Comparison of ENCODE assay signal across 10 mouse cellular contexts in the genomic region with DNA sequence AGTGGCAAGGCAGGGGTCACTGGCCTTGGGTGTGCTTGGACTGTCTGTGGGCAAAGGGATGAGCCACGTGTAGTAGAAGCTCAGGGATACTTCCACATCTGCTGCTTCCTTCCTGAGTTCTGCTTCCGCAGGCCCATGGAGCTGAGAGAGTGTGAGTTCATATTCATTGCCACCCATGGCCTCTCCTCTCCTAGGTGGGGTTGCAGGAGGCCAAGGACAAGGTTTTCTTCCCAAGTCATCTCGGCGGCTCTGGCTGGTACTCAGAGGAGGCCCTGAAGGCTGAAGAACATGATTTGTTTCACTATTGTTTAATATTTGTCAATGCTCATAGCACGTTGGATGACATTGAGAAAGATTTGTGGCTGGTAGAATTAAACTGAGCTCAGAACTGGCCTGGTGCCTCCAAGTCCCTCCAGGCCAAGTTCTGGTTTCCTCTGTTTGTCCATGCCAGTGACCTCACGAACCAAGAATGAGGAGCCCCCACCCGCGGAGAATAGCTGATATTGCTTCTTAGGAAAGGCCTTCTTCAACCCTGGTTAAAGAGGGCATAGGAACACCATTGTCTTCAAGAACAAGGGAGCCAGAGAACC.
DNase-seq lines count a peak whose midpoint lies in the region; TF ChIP-seq lines count a peak whose summit lies in the region.
"Had no signal": no experiment of that assay in that cellular context is flagged by ENCODE, and none has a peak within 500 bp of the region (broad histone marks: within the 10 kb centered on the region; RNA-seq: fewer than 3 reads in every experiment).

No protein-coding gene starts in this region.

- no peak for TF ChIP-seq CTCF in gastrocnemius, adult 2 months (IDR thresholded peaks at IDR 0.05)

- intact Hi-C loops in gastrocnemius, adult 2 months (cut with DNase I) = no loop called here
- intact Hi-C loops in left cerebral cortex, postnatal 10 days (cut with DNase I) = no loop called here

- peak; percentile 64 for DNase-seq in gastrocnemius, adult 2 months
- no peak for DNase-seq in gastrocnemius, postnatal 10 days
- DNase-seq in adrenal gland, adult (ENCODE audit: inconsistent age in 2 of 2, low spot score in 1 of 2) = peak; percentile 58 to 87
- peak; percentile 38 to 78 for DNase-seq in heart, adult 9 months (ENCODE audit: low spot score in 2 of 2)
- peak; percentile 37 to 43 for DNase-seq in lung, adult 18-20 months
- no peak for DNase-seq in left cerebral cortex, postnatal 10 days (ENCODE audit: extremely low spot score in 1 of 2, low spot score in 2 of 2)
- DNase-seq in left cerebral cortex, adult 11 months (ENCODE audit: low spot score) = no peak
- no peak for DNase-seq in thymus, postnatal 25 days
- DNase-seq: cerebellum, postnatal 36 days had no signal

- no peak overlapping the region for H3K4me3 ChIP-seq in gastrocnemius, adult 2 months
- H3K4me3 ChIP-seq: hindbrain, embryonic 12.5 days had no signal

- H3K27ac ChIP-seq in gastrocnemius, adult 2 months = no peak overlapping the region; the same call in 1 of the 2 replicates
- H3K27ac ChIP-seq: hindbrain, embryonic 12.5 days had no signal

Comparison
In these comparisons a context has a peak if more than half of its experiments do, and no peak if none do; other contexts are left out.
1. DNase-seq: peak in gastrocnemius, adult 2 months (single experiment), adrenal gland, adult (2 of 2), heart, adult 9 months (2 of 2) and lung, adult 18-20 months (2 of 2); none in gastrocnemius, postnatal 10 days (single experiment), left cerebral cortex, postnatal 10 days (0 of 2), left cerebral cortex, adult 11 months (single experiment) and thymus, postnatal 25 days (single experiment).